Mouse (Mus musculus) forelimb bud, embryonic 11.5 days (tissue): ENCODE data around the gene Wnt11.
A peak's percentile ranks its signal among the peaks of the same experiment; 100 is the strongest.

ENCODE experiments used
- DNase-seq: peaks from one replicate; pipeline ENCODE4 v3.0.0-alpha.2; 2012; ENCODE audit warnings: low read depth, low spot score

Wnt11 gene

GRCm38 (mm10) chr7:98828052-98828451 lies 6.9 kb upstream of the Wnt11 start:
- DNase-seq = no peak

GRCm38 (mm10) chr7:98828876-98829275 lies 6.0 kb upstream of the Wnt11 start:
- DNase-seq = no peak

- DNase-seq = no peak
Observed at GRCm38 (mm10) chr7:98831290-98831689, 3.6 kb upstream of the Wnt11 start.

GRCm38 (mm10) chr7:98835519-98836441 lies 868 bp downstream of the Wnt11 start:
- no peak for DNase-seq

- no peak for DNase-seq
Observed at GRCm38 (mm10) chr7:98836646-98837045, 1.7 kb downstream of the Wnt11 start.

- peak; percentile 91 for DNase-seq
Observed at GRCm38 (mm10) chr7:98837901-98838300, 3.0 kb downstream of the Wnt11 start.

- no peak for DNase-seq
Observed at GRCm38 (mm10) chr7:98838729-98839141, 3.8 kb downstream of the Wnt11 start.

- DNase-seq = no peak
Observed at GRCm38 (mm10) chr7:98839312-98839711, 4.4 kb downstream of the Wnt11 start.

- DNase-seq = no peak
Observed at GRCm38 (mm10) chr7:98840771-98841170, 5.9 kb downstream of the Wnt11 start.

GRCm38 (mm10) chr7:98841802-98842201 lies 6.9 kb downstream of the Wnt11 start:
- peak; percentile 46 for DNase-seq

GRCm38 (mm10) chr7:98842997-98843396 lies 8.1 kb downstream of the Wnt11 start:
- no peak for DNase-seq

- DNase-seq = peak; percentile 43
Observed at GRCm38 (mm10) chr7:98843649-98844048, 8.7 kb downstream of the Wnt11 start.

- DNase-seq = no peak
Observed at GRCm38 (mm10) chr7:98848899-98849640, 14.2 kb downstream of the Wnt11 start.

- DNase-seq = no peak
Observed at GRCm38 (mm10) chr7:98850388-98850787, 15.5 kb downstream of the Wnt11 start.

GRCm38 (mm10) chr7:98851220-98851619 lies 16.3 kb downstream of the Wnt11 start:
- peak; percentile 73 for DNase-seq

GRCm38 (mm10) chr7:98852950-98853650 lies 18.2 kb downstream of the Wnt11 start:
- no peak for DNase-seq

GRCm38 (mm10) chr7:98853806-98854205 lies 18.9 kb downstream of the Wnt11 start:
- DNase-seq = no peak

- DNase-seq = no peak
Observed at GRCm38 (mm10) chr7:98855388-98855787, 20.5 kb downstream of the Wnt11 start.

GRCm38 (mm10) chr7:98856128-98856527 lies 21.2 kb downstream of the Wnt11 start:
- DNase-seq = no peak

GRCm38 (mm10) chr7:98857094-98857493 lies 22.2 kb downstream of the Wnt11 start:
- no peak for DNase-seq

- DNase-seq = no peak
Observed at GRCm38 (mm10) chr7:98861002-98861401, 26.1 kb downstream of the Wnt11 start.

GRCm38 (mm10) chr7:98862994-98863393 lies 28.1 kb downstream of the Wnt11 start:
- no peak for DNase-seq
